Mouse (Mus musculus) spleen, postnatal 4 days (tissue): ENCODE results near the gene Hspb9.

Experiments used
- DNase-seq, 2 experiments: peaks; one replicate each; pipeline ENCODE4 v3.0.0; 2022; ENCODE audit warnings: low spot score in 2 of 2

The Hspb9 gene

DNA sequence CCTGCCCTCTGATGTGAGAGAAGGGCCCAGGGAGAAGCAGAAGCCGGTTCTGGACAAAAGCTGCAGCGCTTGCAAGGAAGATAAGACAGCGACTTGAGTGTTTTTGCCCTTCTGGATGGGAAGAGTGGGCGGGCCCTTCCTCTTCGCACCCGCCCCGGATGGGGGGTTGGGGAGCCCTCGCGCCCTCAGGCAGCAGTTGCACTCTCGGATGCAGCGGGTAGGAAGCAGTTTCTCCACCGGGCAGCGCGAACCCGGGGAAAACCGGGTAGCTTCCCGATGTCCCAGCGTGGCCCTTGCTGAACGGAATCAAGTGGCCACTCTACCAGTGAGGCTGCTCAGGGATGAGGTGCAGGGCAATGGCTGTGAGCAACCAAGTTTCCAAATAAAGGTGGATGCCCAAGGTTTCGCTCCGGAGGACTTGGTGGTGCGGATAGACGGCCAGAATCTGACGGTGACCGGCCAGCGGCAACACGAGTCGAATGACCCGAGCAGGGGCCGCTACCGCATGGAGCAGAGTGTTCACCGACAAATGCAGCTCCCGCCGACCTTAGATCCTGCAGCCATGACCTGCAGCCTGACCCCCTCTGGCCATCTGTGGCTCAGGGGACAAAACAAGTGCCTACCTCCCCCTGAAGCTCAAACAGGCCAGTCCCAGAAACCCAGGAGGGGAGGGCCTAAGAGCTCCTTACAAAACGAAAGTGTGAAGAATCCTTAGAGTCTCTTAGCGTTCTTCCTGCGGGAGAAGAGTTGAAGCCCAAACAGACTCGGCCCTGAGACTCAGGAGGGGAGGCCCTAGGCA, at the start of gene Hspb9:
TSS of gene Hspb9 (plus strand) at position 116 of the 799 bp plus-strand sequence.
- DNase-seq, result peak; percentile 76 to 84

DNA sequence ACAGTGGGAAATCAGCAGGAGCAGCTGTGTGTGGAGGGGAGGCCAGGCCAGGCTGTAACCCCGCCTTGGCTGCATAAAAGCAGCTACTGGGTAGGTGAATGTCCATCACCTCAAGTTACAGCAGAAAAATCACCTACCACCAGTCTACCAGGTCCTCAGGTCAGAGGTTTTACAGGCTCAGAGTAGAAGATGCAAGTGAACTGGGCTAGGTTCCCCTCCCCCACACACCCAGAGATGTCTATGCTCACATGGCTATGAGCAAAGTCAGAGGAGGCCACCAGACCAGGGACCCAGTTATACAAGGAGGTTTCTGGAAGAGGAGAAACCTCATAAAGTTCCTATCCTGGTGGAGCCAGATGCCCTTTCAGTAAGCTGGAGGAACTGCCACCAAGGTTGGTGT, 42.6 kb upstream of the Hspb9 start:
- no peak for DNase-seq

DNA sequence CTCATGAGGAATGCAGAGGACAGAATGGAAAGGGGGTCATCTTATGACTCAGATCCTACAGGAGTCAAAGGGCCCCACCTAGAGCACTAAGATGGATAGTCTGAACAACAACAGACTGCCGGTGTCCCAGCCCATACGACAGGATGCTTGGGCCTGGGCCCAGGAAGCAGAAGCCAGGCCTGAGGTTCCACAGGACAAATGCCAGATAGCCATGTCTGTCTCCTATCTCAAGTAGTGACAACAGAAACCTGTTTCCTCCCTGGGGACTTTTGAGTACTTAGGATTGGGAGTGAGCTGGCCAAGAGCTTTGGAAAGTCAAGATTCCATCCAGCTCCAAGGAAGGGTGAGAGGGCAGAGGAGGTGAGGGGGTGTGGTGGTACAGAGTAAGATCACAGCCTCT, 41.7 kb upstream of the Hspb9 start:
- DNase-seq, result no peak

- no peak for DNase-seq
Measured at GRCm38 (mm10) chr11:100673169-100673568, 40.5 kb upstream of the Hspb9 start.

DNA sequence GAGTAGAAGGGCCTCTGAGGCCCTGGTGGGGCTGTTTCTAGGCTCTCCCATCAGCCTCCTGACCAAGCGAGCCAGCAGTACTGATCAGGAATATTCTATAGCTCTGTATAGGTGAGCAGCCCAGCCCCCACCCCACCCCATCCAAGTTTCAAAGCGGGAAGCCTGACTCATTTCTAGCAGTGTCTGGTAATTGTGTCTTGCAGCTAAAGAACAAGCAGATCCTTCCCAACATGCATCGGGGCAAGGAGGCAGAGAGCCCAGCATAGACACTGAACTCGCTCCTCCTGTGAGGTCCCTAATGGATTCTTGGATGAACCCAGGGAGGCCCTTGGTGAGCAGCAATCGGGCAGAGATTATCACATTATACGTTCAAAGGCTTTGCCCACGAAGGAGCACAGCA, 35.8 kb upstream of the Hspb9 start:
- no peak for DNase-seq

DNA sequence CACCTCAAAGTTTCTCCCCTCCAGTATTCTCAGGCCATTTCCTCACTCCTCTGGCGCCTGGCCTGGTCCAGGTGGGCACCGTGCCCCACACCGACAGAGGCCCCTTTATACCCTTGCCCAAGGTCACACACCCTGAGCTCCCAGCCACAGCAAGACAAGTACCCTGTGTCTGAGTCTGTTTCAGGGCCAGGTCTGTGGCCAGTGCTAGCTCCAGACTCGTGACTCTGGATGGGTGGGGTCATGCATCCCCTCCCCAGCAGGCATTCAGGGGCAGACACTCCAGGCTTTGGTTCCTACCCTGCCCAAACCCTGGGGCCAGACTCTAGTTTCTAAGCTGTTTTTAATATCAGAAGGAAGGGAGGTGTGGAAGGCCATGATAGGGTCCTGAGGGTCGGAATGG, 31.8 kb upstream of the Hspb9 start:
- no peak for DNase-seq

GRCm38 (mm10) chr11:100682526-100682925, 31.1 kb upstream of the Hspb9 start:
- no peak for DNase-seq

DNA sequence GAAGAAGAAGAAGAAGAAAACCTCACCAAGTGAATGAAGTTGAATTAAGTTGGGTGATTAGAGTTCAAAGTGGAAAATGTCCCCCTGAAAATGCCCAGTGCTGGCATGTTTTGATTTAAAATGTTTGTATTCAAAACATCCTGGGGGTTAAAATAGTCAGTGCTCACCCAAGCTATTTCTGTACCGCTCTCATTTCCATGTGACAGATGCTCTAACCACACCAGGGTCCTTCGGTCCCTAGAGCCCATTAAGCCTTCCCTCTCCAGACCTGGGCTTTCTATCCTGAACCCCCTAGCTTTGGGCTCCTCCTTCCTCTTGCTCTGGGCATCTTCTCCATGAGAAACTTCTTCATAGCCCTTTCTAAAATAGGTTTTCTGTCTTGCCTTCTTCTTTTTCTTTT, 29.6 kb upstream of the Hspb9 start:
- DNase-seq, result no peak

DNA sequence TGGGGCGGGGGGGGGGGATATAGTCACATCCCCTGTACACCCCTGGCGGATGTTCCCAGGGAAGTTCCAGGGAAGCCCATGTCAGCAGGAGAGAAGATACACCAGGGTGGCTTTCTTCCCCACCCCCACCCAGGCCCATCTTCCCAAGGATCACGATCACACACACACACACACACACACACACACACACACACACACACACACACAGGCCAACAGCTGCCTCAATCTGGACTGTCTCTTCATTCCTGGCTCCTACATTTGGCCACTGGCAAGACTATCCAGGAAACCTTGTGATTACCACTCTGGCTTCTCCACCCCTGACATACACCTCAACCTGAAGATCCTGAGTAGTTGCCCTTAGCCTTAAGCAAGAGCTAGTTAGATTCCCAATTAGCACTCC, 28.3 kb upstream of the Hspb9 start:
- no peak for DNase-seq

DNA sequence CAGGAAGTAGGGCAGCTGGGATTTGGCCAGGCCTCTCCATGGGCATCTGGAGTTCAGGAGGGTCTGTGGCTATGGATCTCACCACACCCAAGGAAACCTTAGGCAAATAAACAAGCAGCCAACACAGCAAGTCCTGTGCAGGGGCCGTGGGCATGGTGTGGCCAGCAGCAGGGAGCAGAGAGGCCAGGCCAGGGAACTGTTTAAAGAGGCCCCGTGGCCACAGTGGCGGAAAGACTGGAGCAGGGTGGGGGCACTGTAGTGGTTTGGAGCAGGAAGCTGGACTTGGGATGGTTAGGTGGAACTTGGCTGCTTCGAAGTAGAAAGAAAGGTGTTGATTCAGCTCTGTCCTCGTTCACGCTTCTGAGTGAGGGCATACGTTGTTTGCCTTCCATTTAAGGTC, 26.4 kb upstream of the Hspb9 start:
- no peak for DNase-seq

DNA sequence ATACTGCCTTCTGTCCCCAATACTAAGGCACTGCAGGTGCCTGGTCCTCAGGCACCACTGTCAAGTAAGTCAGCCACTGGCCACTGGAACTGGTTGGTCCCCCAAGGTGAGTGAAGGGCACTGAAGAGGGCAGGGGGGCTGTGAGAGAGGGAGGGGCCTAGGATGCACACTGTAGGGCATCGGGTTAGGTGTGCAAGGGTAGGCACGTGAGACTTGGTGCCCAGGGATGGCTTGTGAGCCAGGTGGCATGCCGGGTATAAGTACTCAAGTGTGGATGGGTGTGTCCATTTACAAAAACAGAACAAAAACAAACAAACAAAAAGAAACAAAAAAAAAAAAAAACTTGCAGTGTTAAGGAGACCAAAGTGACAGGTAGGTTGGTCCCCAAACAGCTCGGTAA, 25.2 kb upstream of the Hspb9 start:
- DNase-seq, result no peak

- no peak for DNase-seq
Measured at GRCm38 (mm10) chr11:100690389-100690788, 23.3 kb upstream of the Hspb9 start.

GRCm38 (mm10) chr11:100692164-100692616, 21.5 kb upstream of the Hspb9 start, which contains the start of gene Zfp385c:
TSS of gene Zfp385c (minus strand) at chr11:100692455.
- DNase-seq, result no peak

DNA sequence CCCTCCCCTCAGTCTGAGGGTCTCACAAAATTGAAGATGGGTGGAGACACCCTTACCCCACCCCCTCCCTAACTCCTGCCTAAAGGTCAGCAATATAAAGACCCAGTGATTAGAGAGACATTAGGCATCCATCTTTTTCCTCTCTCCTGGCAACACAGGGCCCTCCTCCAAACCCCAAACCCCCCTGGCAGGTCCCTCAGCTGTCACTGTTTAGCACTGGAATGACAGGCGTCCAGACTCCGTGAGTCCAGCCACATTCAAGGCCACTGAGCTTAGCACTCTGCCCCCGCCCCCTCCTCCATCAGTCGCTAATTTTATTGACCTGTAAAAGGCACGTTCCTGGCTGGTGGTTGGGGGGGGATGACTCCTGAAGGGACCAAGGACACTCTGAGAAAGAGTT, 20.5 kb upstream of the Hspb9 start:
- no peak for DNase-seq

DNA sequence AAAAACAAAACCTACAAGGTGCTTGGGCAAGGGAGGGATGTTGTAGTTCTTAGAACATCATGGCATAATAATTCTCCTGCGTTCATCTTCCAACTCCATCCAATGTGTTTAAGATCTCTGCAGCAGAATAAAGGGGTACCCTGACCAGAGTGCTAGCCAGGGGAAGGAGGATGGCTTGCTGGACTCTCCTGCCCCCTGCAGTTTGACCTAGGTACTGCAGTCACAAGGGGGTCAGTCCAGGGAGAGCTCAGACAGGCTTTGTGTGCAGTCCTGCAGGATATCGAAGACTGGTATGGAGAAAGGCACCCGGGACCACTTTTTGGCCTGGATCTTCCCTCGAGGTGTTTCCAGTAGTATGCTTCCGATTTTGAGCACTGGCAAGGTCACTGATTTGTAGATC, 18.7 kb upstream of the Hspb9 start:
- DNase-seq, result peak; percentile 74 to 92

- DNase-seq, result no peak
Measured at GRCm38 (mm10) chr11:100697921-100698320, 15.7 kb upstream of the Hspb9 start.

DNA sequence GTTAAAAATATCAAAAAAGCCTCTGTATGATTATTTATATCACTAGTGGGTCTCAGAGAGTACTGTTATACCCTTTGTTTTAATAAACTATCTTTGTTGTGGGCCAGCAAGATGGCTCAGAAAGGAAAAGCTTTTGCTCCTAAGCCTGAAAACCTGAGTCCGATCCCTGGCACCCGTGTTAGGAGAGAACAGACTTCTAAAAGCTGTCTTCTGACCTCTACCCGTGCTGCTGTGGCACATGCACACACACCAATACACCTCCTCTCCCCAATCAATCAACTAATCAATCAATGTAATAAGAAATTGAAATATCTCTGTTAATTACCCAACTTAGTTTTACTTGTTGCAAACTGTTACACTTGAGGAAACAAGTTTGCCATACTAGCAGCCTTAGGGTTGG, 12.9 kb upstream of the Hspb9 start:
- no peak for DNase-seq

DNA sequence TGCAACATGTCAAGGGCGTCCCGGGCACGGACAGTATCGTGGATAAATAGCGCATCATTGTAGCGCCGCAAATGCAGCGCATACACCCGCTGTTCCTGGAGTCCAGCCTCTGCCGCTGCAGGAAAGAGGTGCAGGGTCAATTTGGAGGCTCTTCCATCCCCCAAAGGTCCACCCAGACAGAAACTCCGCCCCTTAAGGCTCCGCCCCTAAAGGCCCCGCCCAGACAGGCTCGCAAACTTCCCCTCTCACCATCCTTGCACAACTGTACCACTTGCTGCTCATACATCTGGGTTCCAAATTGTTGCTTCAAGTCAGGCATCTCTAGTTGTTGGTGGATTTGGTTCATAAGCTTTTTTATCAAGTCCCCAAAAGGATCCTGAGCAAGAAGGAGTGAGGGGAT, 12.3 kb upstream of the Hspb9 start:
- DNase-seq, result peak; percentile 83 to 85

DNA sequence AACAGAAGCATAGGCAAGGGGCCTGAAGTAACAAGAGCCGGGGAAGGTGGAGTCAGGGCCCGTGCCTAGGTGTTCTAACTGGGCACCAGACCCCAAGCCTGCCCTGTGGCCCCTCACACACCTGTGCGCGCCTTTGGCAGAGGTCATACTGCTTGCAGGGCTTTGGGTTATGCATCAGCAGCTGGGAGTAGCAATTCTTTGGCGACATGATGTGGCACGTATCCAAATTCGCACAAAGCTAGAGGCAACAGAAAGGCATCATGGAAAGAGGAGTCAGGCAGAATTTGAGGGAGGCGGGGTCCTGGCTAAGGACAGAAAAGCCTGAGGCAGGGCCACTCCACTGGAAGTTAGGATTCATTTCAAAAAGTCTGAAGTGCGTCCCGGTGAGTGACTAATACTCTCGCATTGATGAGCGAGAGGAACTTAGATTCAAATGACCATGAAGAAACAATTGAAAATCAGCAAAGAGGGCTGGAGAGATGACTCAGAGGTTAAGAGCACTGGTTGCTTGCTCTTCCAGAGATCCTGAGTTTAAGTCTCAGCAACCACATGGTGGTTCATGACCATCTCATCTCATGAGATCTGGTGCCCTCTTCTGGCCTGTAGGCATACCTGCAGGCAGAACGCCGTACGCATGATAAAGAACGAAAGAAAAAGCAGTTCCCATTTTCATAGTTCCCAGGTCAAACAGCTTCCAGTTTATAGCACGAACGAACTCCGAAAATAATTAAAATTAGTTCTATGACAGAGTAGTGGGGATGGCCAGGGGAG, 11.4 kb upstream of the Hspb9 start:
- peak; percentile 62 to 82 for DNase-seq

GRCm38 (mm10) chr11:100702906-100703305, 10.7 kb upstream of the Hspb9 start:
- DNase-seq, result no peak

DNA sequence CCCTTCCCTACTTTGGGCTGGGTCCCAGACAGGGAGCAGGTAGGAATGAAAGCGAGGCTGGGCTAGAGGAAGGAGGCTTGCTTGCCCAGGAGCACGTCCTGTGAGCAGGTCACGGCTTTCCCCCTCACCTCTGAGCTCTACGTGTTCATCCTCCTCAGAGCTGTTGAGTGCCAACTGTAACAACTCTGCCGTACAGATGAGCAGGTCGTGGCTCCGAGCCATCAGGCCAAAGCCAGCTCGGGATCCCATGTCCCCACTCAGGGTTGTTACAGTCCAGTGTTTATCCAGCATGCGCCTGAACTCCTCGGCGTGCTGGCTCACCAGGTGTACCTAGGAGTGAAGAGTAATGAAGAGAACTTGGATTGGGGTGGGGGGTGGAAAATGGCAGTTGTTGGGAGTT, 10.3 kb upstream of the Hspb9 start:
- DNase-seq, result no peak

DNA sequence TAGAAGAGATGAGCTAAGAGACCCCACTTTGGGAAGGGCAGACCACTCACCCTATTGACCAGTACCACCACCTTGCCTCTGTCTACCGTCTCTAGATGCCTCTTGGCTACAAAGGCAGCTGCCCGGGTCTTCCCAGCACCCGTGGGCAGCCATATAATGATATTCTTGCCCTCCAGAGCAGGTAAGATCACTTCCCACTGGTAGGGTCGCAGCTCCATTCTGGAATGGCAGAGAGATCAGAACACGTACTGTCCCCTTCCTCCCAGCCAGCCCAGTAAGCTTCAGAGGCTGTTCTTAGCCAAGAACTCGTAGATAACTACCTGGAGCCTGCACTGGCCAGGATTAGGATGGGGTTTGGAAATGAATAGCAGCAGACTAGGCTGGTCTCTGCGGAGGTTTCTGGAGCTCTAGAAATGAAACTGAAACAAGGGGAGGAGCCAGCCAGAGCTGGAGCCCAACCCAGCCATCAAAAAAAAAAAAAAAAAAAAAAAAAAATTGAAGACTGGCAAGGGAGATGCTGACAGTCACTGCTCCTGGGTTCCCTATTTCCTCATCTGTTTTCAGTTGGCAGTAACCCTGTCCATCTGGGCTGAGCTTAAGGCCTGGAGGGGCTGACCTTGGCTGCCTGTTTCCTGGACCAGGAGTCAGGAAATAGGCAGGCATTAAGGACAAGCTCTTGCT, 9.7 kb upstream of the Hspb9 start, which contains the start of gene Dhx58:
TSS of gene Dhx58 (minus strand) at position 421 of the 681 bp plus-strand sequence.
- DNase-seq, result no peak
